Mouse (Mus musculus) testis, adult 2 months (tissue): ENCODE data around the gene Thrb. TPM values are rescaled to one million over a fixed set of nuclear protein-coding genes. Genes with fewer than 3 reads are reported as not detected.

Experiments used
- H3K27ac ChIP-seq: fragments of 200-500 bp; 2 replicates; pipeline ENCODE4 v1.5.1; 2012; ENCODE audit warnings: low read depth, low read length; ENCODE audit not compliant: control insufficient read depth, insufficient read depth
- H3K27me3 ChIP-seq: fragments of 200-500 bp; 2 replicates; pipeline ENCODE4 v1.6.1; 2012; ENCODE audit warnings: mild to moderate bottlenecking, low read length, moderate library complexity; ENCODE audit not compliant: control insufficient read depth, insufficient read depth
- H3K36me3 ChIP-seq: fragments of 200-500 bp; 2 replicates; pipeline ENCODE4 v1.6.1; 2012; ENCODE audit warnings: mild to moderate bottlenecking, low read length; ENCODE audit not compliant: control insufficient read depth, insufficient read depth
- H3K4me1 ChIP-seq: fragments of 200-500 bp; 2 replicates; pipeline ENCODE4 v1.6.1; 2012; ENCODE audit warnings: low read length; ENCODE audit not compliant: control insufficient read depth, insufficient read depth
- H3K4me3 ChIP-seq: fragments of 200-500 bp; 2 replicates; pipeline ENCODE4 v1.5.1; 2012; ENCODE audit warnings: low read depth, mild to moderate bottlenecking, low read length, moderate library complexity, mixed read lengths; ENCODE audit not compliant: control insufficient read depth
- CTCF ChIP-seq: fragments of 200-500 bp; IDR thresholded peaks from 2 replicates; pipeline ENCODE4 v1.5.1; 2012; ENCODE audit warnings: low read depth, mild to moderate bottlenecking, inconsistent platforms, low read length, moderate library complexity; ENCODE audit not compliant: control insufficient read depth, insufficient read depth, insufficient replicate concordance
- POLR2A ChIP-seq: fragments of 200-500 bp; IDR thresholded peaks from 2 replicates; pipeline ENCODE4 v1.6.1; 2012; ENCODE audit warnings: low read depth, mild to moderate bottlenecking, inconsistent platforms, low read length, moderate library complexity; ENCODE audit not compliant: control insufficient read depth
- polyA plus RNA-seq: library from polyadenylated mRNA; depleted of rRNA; stranded (reverse); fragments of >200 nt; gene quantifications from 2 replicates; pipeline ENCODE4 v1.2.3, GENCODE M21; 2012

Gene Thrb
- polyA plus RNA-seq, 1 experiment: 1.3 TPM

GRCm38 (mm10) chr14:17815103-17815502, 155.0 kb downstream of the Thrb start:
- TF ChIP-seq POLR2A: no peak
- Histone ChIP-seq H3K4me1 (no peaks in the 10 kb centered on the region), H3K27me3 (no peaks in the 10 kb centered on the region), H3K36me3 (no peaks in the 10 kb centered on the region), H3K4me3 (no peak overlapping the region), H3K27ac (no peak overlapping the region)

DNA sequence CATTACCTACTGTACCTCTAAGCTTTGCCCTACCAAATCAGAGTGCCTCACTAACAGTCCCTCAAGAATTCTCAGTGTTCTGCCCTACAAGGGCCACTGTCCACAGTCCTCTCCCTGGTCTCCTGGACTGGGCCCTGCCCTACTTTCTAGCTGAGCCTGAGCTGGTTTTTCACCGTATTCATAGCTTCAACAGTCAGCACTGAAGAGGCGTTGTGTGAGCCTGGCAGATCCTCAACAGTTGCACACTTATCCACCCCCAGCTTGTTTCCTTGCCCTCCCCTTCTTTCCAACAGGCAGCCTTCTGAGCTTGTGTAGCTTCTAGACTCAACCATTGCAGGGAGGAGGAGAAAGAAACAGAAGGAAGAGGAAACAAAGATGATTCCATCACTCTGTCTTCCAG, 158.0 kb downstream of the Thrb start:
- Histone ChIP-seq H3K27ac (no peak overlapping the region), H3K36me3 (no peaks in the 10 kb centered on the region), H3K4me3 (no peak overlapping the region), H3K4me1 (no peaks in the 10 kb centered on the region), H3K27me3 (no peaks in the 10 kb centered on the region)
- TF ChIP-seq CTCF: no peak
- no peak for TF ChIP-seq POLR2A

- Histone ChIP-seq H3K27me3 (no peaks in the 10 kb centered on the region), H3K4me1 (no peaks in the 10 kb centered on the region)
- TF ChIP-seq CTCF (no peak), POLR2A (no peak)
Observed at GRCm38 (mm10) chr14:17822754-17823153, 162.7 kb downstream of the Thrb start.

DNA sequence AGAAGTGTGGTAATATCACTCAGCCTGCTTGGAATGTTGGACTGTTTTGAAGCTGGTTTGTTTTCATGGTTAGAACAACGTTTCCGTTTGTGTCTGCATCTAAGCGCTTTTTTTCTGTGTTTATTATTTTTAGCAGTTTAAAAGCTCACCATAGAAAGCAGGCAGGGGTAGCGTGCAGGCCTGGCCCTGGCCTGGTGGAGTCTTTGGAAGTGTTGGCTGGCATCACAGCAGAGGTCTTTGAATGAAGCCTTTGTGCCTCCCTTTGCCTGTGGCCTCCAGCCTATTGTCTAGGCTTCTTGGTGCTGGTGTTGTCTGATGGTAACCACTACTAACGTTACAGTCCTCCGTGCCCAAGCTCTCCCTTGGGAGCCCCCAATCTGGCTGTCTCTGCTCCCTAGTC, 167.3 kb downstream of the Thrb start:
- Histone ChIP-seq H3K4me3 (no peak overlapping the region), H3K36me3 (no peaks in the 10 kb centered on the region), H3K27me3 (no peaks in the 10 kb centered on the region), H3K4me1 (no peaks in the 10 kb centered on the region), H3K27ac (no peak overlapping the region)
- no peak for TF ChIP-seq CTCF
- no peak for TF ChIP-seq POLR2A

More at GRCm38 (mm10) chr14:17822754-17823153, 162.7 kb downstream of the Thrb start:
- no peaks in the 10 kb centered on the region for H3K36me3 ChIP-seq
- no peak overlapping the region for H3K27ac ChIP-seq
- no peak overlapping the region for H3K4me3 ChIP-seq

GRCm38 (mm10) chr14:17835738-17836137, 175.7 kb downstream of the Thrb start:
- Histone ChIP-seq H3K36me3 (no peaks in the 10 kb centered on the region), H3K4me3 (no peak overlapping the region), H3K27me3 (no peaks in the 10 kb centered on the region), H3K4me1 (no peaks in the 10 kb centered on the region), H3K27ac (no peak overlapping the region)
- no peak for TF ChIP-seq CTCF
- TF ChIP-seq POLR2A: no peak

GRCm38 (mm10) chr14:17836766-17837165, 176.7 kb downstream of the Thrb start:
- H3K27ac ChIP-seq: no peak overlapping the region
- no peaks in the 10 kb centered on the region for H3K36me3 ChIP-seq
- H3K4me3 ChIP-seq: no peak overlapping the region
- no peak for TF ChIP-seq POLR2A
- TF ChIP-seq CTCF: no peak
- H3K27me3 ChIP-seq: no peaks in the 10 kb centered on the region
- no peaks in the 10 kb centered on the region for H3K4me1 ChIP-seq

DNA sequence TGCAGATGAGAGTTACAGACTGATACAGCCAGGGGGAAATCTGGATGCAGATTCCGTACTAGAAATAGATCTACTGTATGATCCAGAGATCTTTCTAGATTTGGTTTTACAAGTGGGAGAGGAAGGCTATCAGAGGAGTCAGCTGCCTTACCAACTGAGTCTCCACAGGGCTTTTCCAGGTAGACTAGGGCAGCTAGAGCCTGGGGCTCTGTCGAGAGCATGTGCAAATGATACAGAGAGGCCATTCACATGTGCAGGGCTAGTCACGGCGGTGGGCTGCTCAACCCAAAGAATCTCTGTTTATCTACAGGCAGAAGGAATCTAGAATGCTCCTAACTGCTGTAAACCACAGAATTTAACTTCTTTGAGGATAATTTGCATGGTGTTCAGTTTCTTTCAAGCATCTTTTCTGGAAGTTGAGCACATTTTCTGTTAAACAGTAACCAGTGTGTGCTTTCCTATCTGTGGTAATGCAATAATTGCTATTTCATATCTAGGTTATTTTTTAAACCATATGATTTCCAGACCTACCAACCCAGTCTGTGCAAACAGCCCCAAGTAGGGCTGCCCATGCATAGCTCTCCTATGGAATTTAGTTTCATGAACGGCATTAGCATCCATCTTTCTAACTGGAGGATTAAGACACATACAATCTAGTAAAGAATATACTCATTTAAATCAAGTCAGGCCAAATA, 185.1 kb downstream of the Thrb start:
- no peak for TF ChIP-seq CTCF
- TF ChIP-seq POLR2A: no peak
- Histone ChIP-seq H3K36me3 (no peaks in the 10 kb centered on the region), H3K27me3 (no peaks in the 10 kb centered on the region), H3K27ac (no peak overlapping the region), H3K4me3 (no peak overlapping the region), H3K4me1 (no peaks in the 10 kb centered on the region)

DNA sequence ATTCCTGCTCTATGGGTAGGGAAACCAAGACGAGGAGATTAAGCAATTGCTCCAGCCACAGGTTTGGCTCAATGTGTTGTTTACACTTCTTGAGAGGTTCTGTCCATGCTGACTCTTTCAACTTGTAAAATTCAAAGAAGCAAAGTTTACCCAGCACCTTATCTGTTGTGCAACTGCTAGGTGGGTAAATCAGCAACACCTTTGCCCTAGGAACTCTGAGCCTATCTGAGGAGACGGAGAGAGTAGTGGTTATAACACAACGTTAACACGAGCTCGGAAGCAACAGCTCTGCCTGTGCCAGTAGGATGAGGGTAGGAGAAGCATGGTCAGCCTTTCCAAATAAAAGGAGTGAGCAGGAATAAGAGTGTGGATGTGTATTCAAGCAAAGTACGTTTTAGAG, 185.8 kb downstream of the Thrb start:
- no peaks in the 10 kb centered on the region for H3K27me3 ChIP-seq
- H3K27ac ChIP-seq: no peak overlapping the region
- no peaks in the 10 kb centered on the region for H3K36me3 ChIP-seq
- TF ChIP-seq POLR2A (no peak), CTCF (no peak)
- no peak overlapping the region for H3K4me3 ChIP-seq
- H3K4me1 ChIP-seq: no peaks in the 10 kb centered on the region
